Mouse (Mus musculus): ENCODE measurements at regions not wholly inside any gene's neighbourhood (a gene's known extent, or its start where the extent isn't known, plus 50 kb on each side); places are given as distances from the start of the nearest gene placed in this dataset.
"Not testable (repeated sequence)": the region's sequence is repeated elsewhere in the genome, so short reads cannot be mapped to it uniquely, and the experiment has no call there.

DNA sequence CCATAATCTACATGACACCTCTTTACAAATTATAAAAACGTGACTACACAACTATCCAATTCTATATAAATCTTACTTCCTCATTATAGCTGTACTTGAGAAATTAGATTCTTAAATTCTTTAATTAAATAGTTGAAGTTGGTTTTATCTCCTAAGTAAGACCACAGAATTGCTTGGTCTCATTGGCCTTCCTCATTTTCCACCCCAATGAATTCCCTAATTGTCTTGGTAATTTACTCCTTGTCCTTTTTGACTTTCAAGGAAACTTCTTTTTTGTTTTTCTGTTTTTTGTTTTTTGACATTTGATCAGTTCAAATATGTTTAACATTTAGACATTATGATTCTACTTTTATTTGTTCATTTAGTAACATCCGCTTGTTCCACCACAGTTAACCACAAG is 1591.7 kb upstream of the Pcdh20 start:
- DNase-seq (ENCODE audit: low spot score): no peak

DNA sequence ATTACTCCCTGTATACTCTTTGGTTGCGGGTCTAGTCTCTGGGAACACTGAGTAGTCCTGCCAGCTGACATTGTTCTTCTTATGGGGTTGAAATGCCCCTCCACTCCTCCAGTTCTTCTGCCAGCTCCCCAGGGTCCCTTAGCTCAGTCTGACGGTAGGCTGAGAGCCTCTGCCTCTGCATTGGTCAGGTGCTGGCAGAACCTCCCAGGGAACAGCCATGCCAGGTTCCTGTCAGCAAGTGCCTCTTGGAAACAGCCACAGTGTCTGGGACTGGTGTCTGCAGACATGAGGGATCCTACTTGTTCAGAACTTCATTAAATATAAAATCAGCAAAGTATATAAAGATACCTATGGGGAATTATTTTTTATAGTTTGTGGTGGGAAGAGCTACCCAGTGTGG is 1578.6 kb upstream of the Pcdh20 start:
- peak; percentile 36 for DNase-seq (ENCODE audit: low spot score)

DNA sequence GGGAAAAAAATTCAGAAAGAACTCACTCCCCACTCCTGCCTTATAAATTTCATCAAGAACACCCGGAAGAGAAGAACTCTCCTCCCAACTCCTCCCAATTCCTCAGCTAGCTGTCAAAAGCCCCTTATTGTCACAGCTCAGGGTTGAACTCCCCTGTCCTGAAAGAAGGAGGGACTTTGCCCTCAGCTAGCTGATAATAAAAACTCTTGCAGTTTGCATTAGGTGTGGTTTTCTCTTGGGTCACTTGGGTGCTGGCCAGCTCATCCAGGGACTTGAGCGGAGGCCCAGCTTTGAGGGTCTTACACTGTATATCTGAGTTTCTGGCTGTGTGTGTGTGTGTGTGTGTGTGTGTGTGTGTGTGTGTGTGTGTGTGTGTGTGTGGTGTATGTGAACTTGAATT is 1577.6 kb upstream of the Pcdh20 start:
- not testable (repeated sequence) for DNase-seq (ENCODE audit: low spot score)
